Mouse (Mus musculus): Measurements from ENCODE around the gene Erich6. TPM values are rescaled to one million over a fixed set of nuclear protein-coding genes. Genes with fewer than 3 reads are reported as not detected.

Gene Erich6
- polyA plus RNA-seq, 1 experiment from 2014 or later: not detected

GRCm38 (mm10) chr3:58653907-58654306 lies 16.9 kb upstream of the Erich6 start:
- Histone ChIP-seq H3K27me3 (replicated peaks; ENCODE audit: control insufficient read depth, insufficient read depth, low read length) (no peaks in the 10 kb centered on the region), H3K9me3 (ENCODE audit: control insufficient read depth, low read length) (no peaks in the 10 kb centered on the region), H3K4me2 (ENCODE audit: low read depth, low read length) (no peak overlapping the region), H3K36me3 (ENCODE audit: control insufficient read depth, insufficient read depth, low read length) (no peaks in the 10 kb centered on the region), H3K4me1 (ENCODE audit: control insufficient read depth, insufficient read depth, low read length) (no peaks in the 10 kb centered on the region), H3K4me3 (ENCODE audit: low read length) (no peak overlapping the region), H3K9ac (ENCODE audit: low read depth, low read length) (no peak overlapping the region), H3K27ac (ENCODE audit: low read length) (no peak overlapping the region)
- ATAC-seq: no peak
- 62% methylated on average over 5 of the region's 5 CpGs for WGBS

- Histone ChIP-seq H3K4me2 (ENCODE audit: low read depth, low read length) (no peak overlapping the region), H3K4me3 (ENCODE audit: low read length) (no peak overlapping the region), H3K36me3 (ENCODE audit: control insufficient read depth, insufficient read depth, low read length) (no peaks in the 10 kb centered on the region), H3K27me3 (replicated peaks; ENCODE audit: control insufficient read depth, insufficient read depth, low read length) (no peaks in the 10 kb centered on the region), H3K27ac (ENCODE audit: low read length) (no peak overlapping the region), H3K4me1 (ENCODE audit: control insufficient read depth, insufficient read depth, low read length) (no peaks in the 10 kb centered on the region), H3K9me3 (ENCODE audit: control insufficient read depth, low read length) (no peaks in the 10 kb centered on the region), H3K9ac (ENCODE audit: low read depth, low read length) (no peak overlapping the region)
- ATAC-seq: no peak
- 70% methylated on average over 4 of the region's 4 CpGs for WGBS
These were observed 13.3 kb upstream of the Erich6 start for GRCm38 (mm10) chr3:58650328-58650727.

GRCm38 (mm10) chr3:58647179-58647578 lies 10.2 kb upstream of the Erich6 start:
- Histone ChIP-seq H3K4me1 (ENCODE audit: control insufficient read depth, insufficient read depth, low read length) (no peaks in the 10 kb centered on the region), H3K9me3 (ENCODE audit: control insufficient read depth, low read length) (no peaks in the 10 kb centered on the region), H3K4me3 (ENCODE audit: low read length) (no peak overlapping the region), H3K36me3 (ENCODE audit: control insufficient read depth, insufficient read depth, low read length) (no peaks in the 10 kb centered on the region), H3K27ac (ENCODE audit: low read length) (no peak overlapping the region), H3K27me3 (replicated peaks; ENCODE audit: control insufficient read depth, insufficient read depth, low read length) (no peaks in the 10 kb centered on the region), H3K9ac (ENCODE audit: low read depth, low read length) (no peak overlapping the region), H3K4me2 (ENCODE audit: low read depth, low read length) (no peak overlapping the region)
- ATAC-seq: no peak
- 60% methylated on average over 2 of the region's 2 CpGs for WGBS

GRCm38 (mm10) chr3:58646180-58646579 lies 9.2 kb upstream of the Erich6 start:
- Histone ChIP-seq H3K27ac (ENCODE audit: low read length) (no peak overlapping the region), H3K4me1 (ENCODE audit: control insufficient read depth, insufficient read depth, low read length) (no peaks in the 10 kb centered on the region), H3K4me3 (ENCODE audit: low read length) (no peak overlapping the region), H3K36me3 (ENCODE audit: control insufficient read depth, insufficient read depth, low read length) (no peaks in the 10 kb centered on the region), H3K27me3 (replicated peaks; ENCODE audit: control insufficient read depth, insufficient read depth, low read length) (no peaks in the 10 kb centered on the region), H3K9ac (ENCODE audit: low read depth, low read length) (no peak overlapping the region), H3K4me2 (ENCODE audit: low read depth, low read length) (no peak overlapping the region), H3K9me3 (ENCODE audit: control insufficient read depth, low read length) (no peaks in the 10 kb centered on the region)
- no peak for ATAC-seq
- WGBS: 82% methylated on average over 4 of the region's 4 CpGs

- H3K4me3 ChIP-seq (ENCODE audit: low read length): no peak overlapping the region
- H3K4me1 ChIP-seq (ENCODE audit: control insufficient read depth, insufficient read depth, low read length): peaks cover 4% of the 10 kb centered on the region; the same call in 1 of the 2 replicates
- no peaks in the 10 kb centered on the region for H3K36me3 ChIP-seq (ENCODE audit: control insufficient read depth, insufficient read depth, low read length)
- no peaks in the 10 kb centered on the region for H3K27me3 ChIP-seq (replicated peaks; ENCODE audit: control insufficient read depth, insufficient read depth, low read length)
- no peak overlapping the region for H3K9ac ChIP-seq (ENCODE audit: low read depth, low read length)
- no peak for ATAC-seq
- H3K4me2 ChIP-seq (ENCODE audit: low read depth, low read length): no peak overlapping the region
- 79% methylated on average over 2 of the region's 2 CpGs for WGBS
- H3K9me3 ChIP-seq (ENCODE audit: control insufficient read depth, low read length): no peaks in the 10 kb centered on the region
- no peak overlapping the region for H3K27ac ChIP-seq (ENCODE audit: low read length)
These were observed 5.3 kb downstream of the Erich6 start for GRCm38 (mm10) chr3:58631693-58632092.

- Histone ChIP-seq H3K9ac (ENCODE audit: low read depth, low read length) (no peak overlapping the region), H3K36me3 (ENCODE audit: control insufficient read depth, insufficient read depth, low read length) (no peaks in the 10 kb centered on the region), H3K4me3 (ENCODE audit: low read length) (no peak overlapping the region), H3K27ac (ENCODE audit: low read length) (no peak overlapping the region), H3K9me3 (ENCODE audit: control insufficient read depth, low read length) (no peaks in the 10 kb centered on the region), H3K27me3 (replicated peaks; ENCODE audit: control insufficient read depth, insufficient read depth, low read length) (no peaks in the 10 kb centered on the region), H3K4me2 (ENCODE audit: low read depth, low read length) (no peak overlapping the region), H3K4me1 (ENCODE audit: control insufficient read depth, insufficient read depth, low read length) (no peaks in the 10 kb centered on the region)
- no peak for ATAC-seq
- WGBS: 81% methylated on average over 4 of the region's 4 CpGs
These were observed 12.0 kb downstream of the Erich6 start for GRCm38 (mm10) chr3:58624981-58625380.

GRCm38 (mm10) chr3:58622665-58623394 lies 14.2 kb downstream of the Erich6 start:
- no peak overlapping the region for H3K4me3 ChIP-seq (ENCODE audit: low read length)
- no peak for ATAC-seq
- no peaks in the 10 kb centered on the region for H3K4me1 ChIP-seq (ENCODE audit: control insufficient read depth, insufficient read depth, low read length)
- WGBS: 75% methylated on average over 3 of the region's 3 CpGs
- H3K27me3 ChIP-seq (replicated peaks; ENCODE audit: control insufficient read depth, insufficient read depth, low read length): no peaks in the 10 kb centered on the region
- no peaks in the 10 kb centered on the region for H3K36me3 ChIP-seq (ENCODE audit: control insufficient read depth, insufficient read depth, low read length)
- no peak overlapping the region for H3K9ac ChIP-seq (ENCODE audit: low read depth, low read length)
- no peak overlapping the region for H3K27ac ChIP-seq (ENCODE audit: low read length)
- no peaks in the 10 kb centered on the region for H3K9me3 ChIP-seq (ENCODE audit: control insufficient read depth, low read length)
- no peak overlapping the region for H3K4me2 ChIP-seq (ENCODE audit: low read depth, low read length)

GRCm38 (mm10) chr3:58621066-58621465 lies 15.9 kb downstream of the Erich6 start:
- no peaks in the 10 kb centered on the region for H3K27me3 ChIP-seq (replicated peaks; ENCODE audit: control insufficient read depth, insufficient read depth, low read length)
- ATAC-seq: no peak
- no peaks in the 10 kb centered on the region for H3K9me3 ChIP-seq (ENCODE audit: control insufficient read depth, low read length)
- no peaks in the 10 kb centered on the region for H3K36me3 ChIP-seq (ENCODE audit: control insufficient read depth, insufficient read depth, low read length)
- no peak overlapping the region for H3K4me2 ChIP-seq (ENCODE audit: low read depth, low read length)
- H3K4me1 ChIP-seq (ENCODE audit: control insufficient read depth, insufficient read depth, low read length): no peaks in the 10 kb centered on the region
- no peak overlapping the region for H3K4me3 ChIP-seq (ENCODE audit: low read length)
- H3K27ac ChIP-seq (ENCODE audit: low read length): no peak overlapping the region
- H3K9ac ChIP-seq (ENCODE audit: low read depth, low read length): no peak overlapping the region
- 65% methylated on average over 7 of the region's 7 CpGs for WGBS

GRCm38 (mm10) chr3:58609985-58610384 lies 27.0 kb downstream of the Erich6 start:
- WGBS: 65% methylated on average over 5 of the region's 5 CpGs
- Histone ChIP-seq H3K9ac (ENCODE audit: low read depth, low read length) (no peak overlapping the region), H3K4me1 (ENCODE audit: control insufficient read depth, insufficient read depth, low read length) (no peaks in the 10 kb centered on the region), H3K9me3 (ENCODE audit: control insufficient read depth, low read length) (no peaks in the 10 kb centered on the region), H3K27ac (ENCODE audit: low read length) (no peak overlapping the region), H3K4me2 (ENCODE audit: low read depth, low read length) (no peak overlapping the region), H3K36me3 (ENCODE audit: control insufficient read depth, insufficient read depth, low read length) (no peaks in the 10 kb centered on the region), H3K27me3 (replicated peaks; ENCODE audit: control insufficient read depth, insufficient read depth, low read length) (no peaks in the 10 kb centered on the region), H3K4me3 (ENCODE audit: low read length) (no peak overlapping the region)
- ATAC-seq: no peak

- ATAC-seq: no peak
- 67% methylated on average over 4 of the region's 4 CpGs for WGBS
- no peaks in the 10 kb centered on the region for H3K27me3 ChIP-seq (replicated peaks; ENCODE audit: control insufficient read depth, insufficient read depth, low read length)
These were observed 28.5 kb downstream of the Erich6 start for GRCm38 (mm10) chr3:58608506-58608905.

More at GRCm38 (mm10) chr3:58608506-58608905, 28.5 kb downstream of the Erich6 start:
- H3K9ac ChIP-seq (ENCODE audit: low read depth, low read length): no peak overlapping the region
- no peaks in the 10 kb centered on the region for H3K4me1 ChIP-seq (ENCODE audit: control insufficient read depth, insufficient read depth, low read length)
- H3K4me3 ChIP-seq (ENCODE audit: low read length): no peak overlapping the region
- H3K9me3 ChIP-seq (ENCODE audit: control insufficient read depth, low read length): no peaks in the 10 kb centered on the region
- no peak overlapping the region for H3K4me2 ChIP-seq (ENCODE audit: low read depth, low read length)
- H3K36me3 ChIP-seq (ENCODE audit: control insufficient read depth, insufficient read depth, low read length): no peaks in the 10 kb centered on the region
- no peak overlapping the region for H3K27ac ChIP-seq (ENCODE audit: low read length)

Data from intestine, embryonic 16.5 days (tissue).